Mouse (Mus musculus): Measurements from ENCODE around the gene Mrps10.
"Not testable (repeated sequence)": the region's sequence is repeated elsewhere in the genome, so short reads cannot be mapped to it uniquely, and the experiment has no call there.

Mrps10 gene

GRCm38 (mm10) chr17:47383266-47383665 lies 14.6 kb downstream of the Mrps10 start:
- no peak for DNase-seq

DNA sequence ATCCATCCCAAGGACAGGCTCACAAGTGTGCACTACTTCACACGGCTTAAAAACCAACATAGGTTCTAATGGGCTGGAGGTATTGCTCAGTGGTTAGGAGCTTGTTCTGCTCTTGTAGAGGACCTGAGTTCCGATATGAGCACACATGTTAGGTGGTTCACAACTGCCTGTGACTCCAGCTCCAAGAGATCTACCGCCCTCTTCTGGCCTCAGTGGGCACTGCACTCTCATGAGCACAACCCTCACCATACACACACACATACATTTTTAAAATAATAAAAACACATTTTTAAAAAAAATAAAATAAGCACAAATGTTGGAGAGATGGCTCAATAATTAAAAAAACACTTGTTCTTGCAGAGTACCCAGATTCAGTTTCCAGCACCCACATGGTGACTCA lies 15.4 kb downstream of the Mrps10 start:
- no peak for DNase-seq

DNA sequence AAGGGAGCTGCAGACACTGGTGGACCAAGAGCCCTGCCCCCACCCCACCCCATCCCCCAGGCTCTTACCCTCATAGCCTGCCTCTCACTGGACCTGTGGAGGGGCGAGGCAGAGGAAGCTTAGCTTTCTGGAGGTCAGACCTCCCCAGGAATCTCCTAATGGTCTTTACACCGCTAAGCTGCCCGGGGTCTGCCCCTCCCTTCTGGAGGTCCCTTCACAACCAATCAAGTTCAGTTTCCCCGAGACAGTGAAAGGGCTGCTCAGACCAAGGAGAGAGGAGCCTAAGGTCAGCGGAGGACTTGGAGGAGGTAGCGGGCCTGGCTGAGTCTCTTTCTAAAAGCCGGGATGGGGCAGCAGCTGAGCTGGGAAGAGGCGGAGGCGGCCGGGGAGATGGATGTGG lies 16.5 kb downstream of the Mrps10 start, which contains the start of gene Guca1b:
TSS of gene Guca1b (plus strand) at position 249 of the 400 bp plus-strand sequence.
- DNase-seq, result no peak

GRCm38 (mm10) chr17:47386649-47387048 lies 18.0 kb downstream of the Mrps10 start:
- DNase-seq, result peak; percentile 49

DNA sequence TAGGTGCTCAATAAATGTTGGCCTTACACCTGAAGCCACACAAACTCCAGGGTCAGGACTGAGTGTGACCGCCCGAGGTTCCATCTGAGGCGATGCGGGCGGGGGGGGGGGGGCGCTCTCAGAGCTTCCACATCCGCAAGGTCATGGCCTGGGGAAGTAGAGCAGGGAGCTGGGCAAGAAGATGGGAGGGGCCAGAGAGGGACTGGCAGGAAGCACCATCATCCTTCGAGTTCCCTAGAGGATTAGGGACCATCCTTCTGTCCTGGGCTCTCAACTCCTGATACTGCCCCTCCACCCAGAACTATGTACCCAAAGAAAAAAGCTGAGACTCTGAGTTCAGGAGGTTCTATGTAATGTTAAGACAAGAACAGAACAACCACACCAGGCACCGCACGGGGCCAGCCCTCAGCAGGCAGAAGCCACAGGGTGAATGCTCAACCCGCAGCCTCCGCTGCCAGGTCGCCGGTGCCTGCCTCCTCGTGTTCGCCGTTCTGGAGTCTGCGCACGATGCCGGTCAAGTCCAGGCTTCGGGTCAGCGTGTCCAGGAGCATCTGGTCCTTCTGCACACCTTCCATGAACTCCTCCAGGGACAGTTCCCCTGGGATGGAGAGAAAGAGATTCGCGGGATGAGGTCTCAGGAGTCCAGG lies 25.7 kb downstream of the Mrps10 start:
- DNase-seq, result no peak

DNA sequence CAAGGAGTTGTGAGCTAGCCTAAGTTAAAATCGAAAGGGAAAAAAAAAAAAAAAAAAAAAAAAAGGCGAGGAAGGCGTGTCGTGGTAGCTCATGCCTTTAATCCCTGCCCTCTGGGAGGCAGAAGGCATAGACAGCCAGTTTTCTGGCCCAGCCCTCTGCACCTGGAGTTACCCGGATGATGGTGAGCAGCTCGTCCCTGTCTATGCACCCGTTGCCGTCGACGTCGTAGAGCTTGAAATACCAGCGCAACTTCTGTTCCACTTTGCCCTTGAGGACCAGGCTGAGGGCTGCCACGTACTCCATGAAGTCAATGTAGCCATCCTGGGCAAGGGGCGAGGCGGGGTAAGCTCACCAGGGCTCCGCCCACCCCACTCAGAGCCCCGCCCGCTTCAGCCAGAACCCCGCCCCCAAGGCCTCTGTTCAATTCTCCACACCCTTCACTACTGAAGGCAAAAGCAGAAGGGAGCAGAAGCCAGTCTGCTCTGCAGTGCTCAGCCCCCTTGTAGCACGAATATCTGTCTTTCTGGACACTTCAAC lies 26.8 kb downstream of the Mrps10 start:
- peak; percentile 34 for DNase-seq

- no peak for DNase-seq
Measured at GRCm38 (mm10) chr17:47399091-47399490, 30.4 kb downstream of the Mrps10 start.

GRCm38 (mm10) chr17:47400451-47400850 lies 31.8 kb downstream of the Mrps10 start, which contains the start of gene Guca1a:
Gene Guca1a, minus strand, starts transcription at chr17:47400584.
- no peak for DNase-seq

GRCm38 (mm10) chr17:47407717-47408557 lies 39.2 kb downstream of the Mrps10 start:
- DNase-seq, result no peak

DNA sequence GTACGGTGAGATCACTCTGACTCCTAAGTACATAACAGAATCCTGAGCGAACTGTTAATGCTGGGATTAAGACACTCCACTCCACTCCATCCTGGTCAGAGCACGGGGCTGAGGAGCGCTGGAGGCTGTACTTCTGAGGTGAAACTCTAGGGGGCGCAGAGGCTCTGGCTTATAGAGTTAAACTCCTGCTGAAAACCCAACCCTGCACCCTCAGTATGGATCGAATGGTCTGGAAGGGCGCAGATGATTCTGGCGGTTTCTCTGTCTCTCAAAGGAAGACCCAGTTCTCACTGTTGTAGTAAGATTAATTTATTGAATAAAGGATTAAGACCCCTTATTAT lies 39.8 kb downstream of the Mrps10 start:
- peak; percentile 52 for DNase-seq

DNA sequence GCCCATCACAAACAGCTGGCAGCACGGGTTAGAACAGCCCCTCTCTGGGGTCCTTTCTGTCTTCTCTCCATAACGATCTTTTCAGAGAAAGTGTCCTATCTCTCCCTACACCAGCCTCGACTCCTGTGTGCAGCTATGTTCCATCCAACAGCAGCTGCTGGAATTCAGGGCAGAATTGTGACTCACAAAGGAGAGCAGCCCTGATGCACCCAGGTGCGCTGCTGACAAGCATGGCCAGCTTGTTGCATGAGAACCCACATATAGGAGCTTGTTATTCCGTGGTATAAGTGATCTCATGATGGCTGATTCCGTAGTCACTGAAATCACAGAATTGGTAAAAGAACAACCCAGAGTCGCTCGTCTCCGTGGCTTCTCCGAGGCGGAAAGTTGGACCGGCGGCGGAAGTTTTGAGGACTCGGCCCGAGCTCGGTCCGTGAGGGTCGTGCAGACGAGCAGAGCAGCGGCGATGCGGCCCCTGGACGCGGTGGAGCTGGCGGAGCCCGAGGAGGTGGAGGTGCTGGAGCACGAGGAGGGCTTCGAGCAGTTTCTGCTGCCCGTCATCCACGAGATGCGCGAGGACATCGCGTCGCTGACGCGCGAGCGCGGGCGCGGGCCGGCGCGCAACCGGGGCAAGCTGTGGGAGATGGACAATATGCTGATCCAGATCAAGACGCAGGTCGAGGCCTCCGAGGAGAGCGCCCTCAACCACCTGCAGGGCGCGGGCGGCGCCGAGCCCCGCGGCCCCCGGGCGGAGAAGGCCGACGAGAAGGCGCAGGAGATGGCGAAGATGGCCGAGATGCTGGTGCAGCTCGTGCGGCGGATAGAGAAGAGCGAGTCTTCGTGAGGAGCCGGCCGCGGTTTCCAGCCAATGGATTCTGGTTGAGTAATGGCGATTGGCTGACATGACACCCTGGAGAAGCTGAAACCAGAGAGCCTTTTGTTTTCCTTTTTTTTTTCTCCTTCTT lies 41.5 kb downstream of the Mrps10 start:
- DNase-seq, result not testable (repeated sequence)

- DNase-seq, result no peak
Measured at GRCm38 (mm10) chr17:47420195-47420594, 51.5 kb downstream of the Mrps10 start.

- DNase-seq, result no peak
Measured at GRCm38 (mm10) chr17:47421566-47421965, 52.9 kb downstream of the Mrps10 start.

DNA sequence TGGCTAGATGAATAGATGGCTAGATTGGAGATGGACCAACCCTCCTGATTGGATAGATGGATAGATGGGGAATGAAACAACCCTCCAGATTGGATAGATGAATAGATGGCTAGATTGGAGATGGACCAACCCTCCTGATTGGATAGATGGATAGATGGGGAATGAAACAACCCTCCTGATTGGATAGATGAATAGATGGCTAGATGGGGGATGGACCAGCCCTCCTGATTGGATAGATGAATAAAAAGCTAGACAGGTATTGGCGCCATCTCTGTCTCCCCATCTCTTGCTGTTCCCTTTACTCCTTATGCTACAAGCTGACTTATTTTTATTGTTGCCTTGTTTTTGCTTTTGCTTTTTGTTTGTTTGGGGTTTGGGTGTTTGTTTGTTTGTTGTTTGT lies 53.9 kb downstream of the Mrps10 start:
- not testable (repeated sequence) for DNase-seq

DNA sequence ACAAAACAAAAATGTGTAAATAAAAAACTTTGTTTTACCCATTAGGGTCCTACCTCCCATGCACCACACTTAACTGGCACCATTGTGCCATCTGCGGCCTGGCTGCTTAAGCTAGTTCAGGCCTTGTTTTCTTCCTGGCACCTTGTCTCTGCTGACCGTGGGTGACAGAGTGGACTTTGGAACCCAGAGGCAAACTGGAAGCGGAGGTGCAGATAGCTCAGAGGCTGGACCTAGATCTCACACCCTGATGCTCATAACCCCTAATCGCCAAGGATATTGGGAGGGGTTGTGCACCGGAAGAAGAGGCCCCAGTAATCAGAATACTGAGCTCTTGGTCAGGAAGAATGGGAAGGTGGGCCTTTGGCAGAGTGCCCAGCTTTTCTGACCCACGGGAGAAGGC lies 55.5 kb downstream of the Mrps10 start:
- no peak for DNase-seq

- DNase-seq, result no peak
Measured at GRCm38 (mm10) chr17:47427316-47427715, 58.6 kb downstream of the Mrps10 start.

- DNase-seq, result no peak
Measured at GRCm38 (mm10) chr17:47428831-47429304, 60.2 kb downstream of the Mrps10 start.

DNA sequence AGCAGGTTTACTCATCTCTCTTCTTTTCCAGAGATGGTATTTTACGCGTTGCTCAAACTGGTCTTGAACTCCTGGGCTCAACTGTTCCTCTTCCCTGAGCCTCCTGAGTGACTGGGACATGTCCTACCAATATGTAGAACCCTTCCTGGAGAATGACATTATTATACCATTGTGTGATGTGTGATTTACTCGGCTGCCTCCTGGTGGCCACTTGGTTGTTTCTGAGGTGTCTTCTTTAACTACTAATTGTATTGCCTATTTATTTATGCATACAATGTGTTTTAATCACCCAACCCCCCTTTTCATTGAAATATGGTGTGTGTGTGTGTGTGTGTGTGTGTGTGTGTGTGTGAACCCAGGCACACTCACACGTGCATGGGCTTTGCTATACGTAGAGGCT lies 62.1 kb downstream of the Mrps10 start:
- DNase-seq, result no peak
